Mouse (Mus musculus): ENCODE data around the gene Rbms3. TPM values are rescaled to one million over a fixed set of nuclear protein-coding genes. Genes with fewer than 3 reads are reported as not detected.

Rbms3 gene
- polyA plus RNA-seq, 1 experiment from 2014 or later, result 86.1 TPM

- 46% methylated on average over 10 of the region's 10 CpGs for WGBS
- Histone ChIP-seq H3K27me3 (replicated peaks; ENCODE audit: control insufficient read depth, insufficient read depth, low read length) (no peaks in the 10 kb centered on the region), H3K36me3 (ENCODE audit: control insufficient read depth, insufficient read depth, low read length) (no peaks in the 10 kb centered on the region), H3K4me2 (ENCODE audit: low read depth, low read length) (no peak overlapping the region), H3K9me3 (ENCODE audit: control insufficient read depth, low read length) (no peaks in the 10 kb centered on the region), H3K27ac (replicated peaks; ENCODE audit: low read depth, low read length) (no peak overlapping the region; the same call in 1 of the 2 replicates), H3K4me1 (ENCODE audit: control insufficient read depth, insufficient read depth, low read length) (peaks cover 7% of the 10 kb centered on the region), H3K9ac (ENCODE audit: low read depth, low read length) (no peak overlapping the region), H3K4me3 (ENCODE audit: low read depth, low read length) (no peak overlapping the region)
- ATAC-seq (ENCODE audit: low read depth) (no peak), DNase-seq (ENCODE audit: low spot score) (no peak)
Observed at GRCm38 (mm10) chr9:116814495-116815094, 815.1 kb downstream of the Rbms3 start.

- H3K27ac ChIP-seq (replicated peaks; ENCODE audit: low read depth, low read length), result no peak overlapping the region
- no peak for ATAC-seq (ENCODE audit: low read depth)
- peaks cover 12% of the 10 kb centered on the region for H3K4me1 ChIP-seq (ENCODE audit: control insufficient read depth, insufficient read depth, low read length)
- no peak overlapping the region for H3K4me2 ChIP-seq (ENCODE audit: low read depth, low read length)
- WGBS, result 70% methylated on average over 2 of the region's 2 CpGs
- no peaks in the 10 kb centered on the region for H3K36me3 ChIP-seq (ENCODE audit: control insufficient read depth, insufficient read depth, low read length)
- H3K9ac ChIP-seq (ENCODE audit: low read depth, low read length), result no peak overlapping the region
- no peaks in the 10 kb centered on the region for H3K27me3 ChIP-seq (replicated peaks; ENCODE audit: control insufficient read depth, insufficient read depth, low read length)
- no peaks in the 10 kb centered on the region for H3K9me3 ChIP-seq (ENCODE audit: control insufficient read depth, low read length)
- DNase-seq (ENCODE audit: low spot score), result no peak
- H3K4me3 ChIP-seq (ENCODE audit: low read depth, low read length), result no peak overlapping the region
Observed at GRCm38 (mm10) chr9:116813396-116813795, 816.3 kb downstream of the Rbms3 start.

- Histone ChIP-seq H3K36me3 (ENCODE audit: control insufficient read depth, insufficient read depth, low read length) (no peaks in the 10 kb centered on the region), H3K4me1 (ENCODE audit: control insufficient read depth, insufficient read depth, low read length) (peaks cover 22% of the 10 kb centered on the region), H3K9me3 (ENCODE audit: control insufficient read depth, low read length) (no peaks in the 10 kb centered on the region), H3K27me3 (replicated peaks; ENCODE audit: control insufficient read depth, insufficient read depth, low read length) (no peaks in the 10 kb centered on the region), H3K4me3 (ENCODE audit: low read depth, low read length) (no peak overlapping the region), H3K4me2 (ENCODE audit: low read depth, low read length) (no peak overlapping the region), H3K27ac (replicated peaks; ENCODE audit: low read depth, low read length) (no peak overlapping the region), H3K9ac (ENCODE audit: low read depth, low read length) (no peak overlapping the region)
- 87% methylated on average over 5 of the region's 5 CpGs for WGBS
- ATAC-seq (ENCODE audit: low read depth) (no peak), DNase-seq (ENCODE audit: low spot score) (no peak)
Observed at GRCm38 (mm10) chr9:116809260-116809659, 820.5 kb downstream of the Rbms3 start.

- WGBS, result 42% methylated on average over 4 of the region's 4 CpGs
- Histone ChIP-seq H3K4me2 (ENCODE audit: low read depth, low read length) (0 out of 2 replicates have a peak overlapping the region, but pooled peaks have one; percentile 12), H3K4me3 (ENCODE audit: low read depth, low read length) (no peak overlapping the region), H3K27me3 (replicated peaks; ENCODE audit: control insufficient read depth, insufficient read depth, low read length) (no peaks in the 10 kb centered on the region), H3K36me3 (ENCODE audit: control insufficient read depth, insufficient read depth, low read length) (no peaks in the 10 kb centered on the region), H3K9me3 (ENCODE audit: control insufficient read depth, low read length) (no peaks in the 10 kb centered on the region), H3K27ac (replicated peaks; ENCODE audit: low read depth, low read length) (peak overlapping the region; percentile 84), H3K4me1 (ENCODE audit: control insufficient read depth, insufficient read depth, low read length) (peaks cover 21% of the 10 kb centered on the region), H3K9ac (ENCODE audit: low read depth, low read length) (no peak overlapping the region)
- ATAC-seq (ENCODE audit: low read depth) (no peak), DNase-seq (ENCODE audit: low spot score) (peak; percentile 72)
Observed at GRCm38 (mm10) chr9:116808401-116808800, 821.3 kb downstream of the Rbms3 start.

GRCm38 (mm10) chr9:116807166-116808081, 822.3 kb downstream of the Rbms3 start:
- WGBS, result 14% methylated on average over 16 of the region's 16 CpGs
- no peaks in the 10 kb centered on the region for H3K27me3 ChIP-seq (replicated peaks; ENCODE audit: control insufficient read depth, insufficient read depth, low read length)
- DNase-seq (ENCODE audit: low spot score), result peak; percentile 95

GRCm38 (mm10) chr9:116803292-116803731, 826.4 kb downstream of the Rbms3 start:
- ATAC-seq (ENCODE audit: low read depth), result no peak
- no peaks in the 10 kb centered on the region for H3K36me3 ChIP-seq (ENCODE audit: control insufficient read depth, insufficient read depth, low read length)
- H3K4me3 ChIP-seq (ENCODE audit: low read depth, low read length), result no peak overlapping the region
- H3K4me2 ChIP-seq (ENCODE audit: low read depth, low read length), result no peak overlapping the region
- DNase-seq (ENCODE audit: low spot score), result no peak
- no peak overlapping the region for H3K27ac ChIP-seq (replicated peaks; ENCODE audit: low read depth, low read length)
- 48% methylated on average over 3 of the region's 3 CpGs for WGBS
- H3K4me1 ChIP-seq (ENCODE audit: control insufficient read depth, insufficient read depth, low read length), result peaks cover 20% of the 10 kb centered on the region
- no peaks in the 10 kb centered on the region for H3K9me3 ChIP-seq (ENCODE audit: control insufficient read depth, low read length)
- no peaks in the 10 kb centered on the region for H3K27me3 ChIP-seq (replicated peaks; ENCODE audit: control insufficient read depth, insufficient read depth, low read length)
- H3K9ac ChIP-seq (ENCODE audit: low read depth, low read length), result no peak overlapping the region

More at GRCm38 (mm10) chr9:116807166-116808081, 822.3 kb downstream of the Rbms3 start:
- Histone ChIP-seq H3K9me3 (ENCODE audit: control insufficient read depth, low read length) (no peaks in the 10 kb centered on the region), H3K27ac (replicated peaks; ENCODE audit: low read depth, low read length) (peak overlapping the region; percentile 84), H3K4me1 (ENCODE audit: control insufficient read depth, insufficient read depth, low read length) (peaks cover 25% of the 10 kb centered on the region), H3K4me3 (ENCODE audit: low read depth, low read length) (no peak overlapping the region), H3K36me3 (ENCODE audit: control insufficient read depth, insufficient read depth, low read length) (no peaks in the 10 kb centered on the region), H3K9ac (ENCODE audit: low read depth, low read length) (no peak overlapping the region; the same call in 1 of the 2 replicates), H3K4me2 (ENCODE audit: low read depth, low read length) (0 out of 2 replicates have a peak overlapping the region, but pooled peaks have one; percentile 12)
- ATAC-seq (ENCODE audit: low read depth), result peak; percentile 95

GRCm38 (mm10) chr9:116802602-116803001, 827.1 kb downstream of the Rbms3 start:
- H3K4me2 ChIP-seq (ENCODE audit: low read depth, low read length), result no peak overlapping the region
- H3K9me3 ChIP-seq (ENCODE audit: control insufficient read depth, low read length), result no peaks in the 10 kb centered on the region
- ATAC-seq (ENCODE audit: low read depth) (no peak), DNase-seq (ENCODE audit: low spot score) (peak; percentile 39)
- no peak overlapping the region for H3K9ac ChIP-seq (ENCODE audit: low read depth, low read length)
- 64% methylated on average over 7 of the region's 7 CpGs for whole genome bisulfite sequencing
- H3K27me3 ChIP-seq (replicated peaks; ENCODE audit: control insufficient read depth, insufficient read depth, low read length), result no peaks in the 10 kb centered on the region
- no peaks in the 10 kb centered on the region for H3K36me3 ChIP-seq (ENCODE audit: control insufficient read depth, insufficient read depth, low read length)
- H3K27ac ChIP-seq (replicated peaks; ENCODE audit: low read depth, low read length), result no peak overlapping the region
- H3K4me3 ChIP-seq (ENCODE audit: low read depth, low read length), result no peak overlapping the region
- H3K4me1 ChIP-seq (ENCODE audit: control insufficient read depth, insufficient read depth, low read length), result peaks cover 13% of the 10 kb centered on the region

GRCm38 (mm10) chr9:116795240-116795955, 834.3 kb downstream of the Rbms3 start:
- no peak for DNase-seq (ENCODE audit: low spot score)
- Histone ChIP-seq H3K9me3 (ENCODE audit: control insufficient read depth, low read length) (no peaks in the 10 kb centered on the region), H3K4me3 (ENCODE audit: low read depth, low read length) (no peak overlapping the region), H3K27ac (replicated peaks; ENCODE audit: low read depth, low read length) (no peak overlapping the region), H3K36me3 (ENCODE audit: control insufficient read depth, insufficient read depth, low read length) (no peaks in the 10 kb centered on the region), H3K27me3 (replicated peaks; ENCODE audit: control insufficient read depth, insufficient read depth, low read length) (no peaks in the 10 kb centered on the region), H3K4me1 (ENCODE audit: control insufficient read depth, insufficient read depth, low read length) (no peaks in the 10 kb centered on the region), H3K9ac (ENCODE audit: low read depth, low read length) (no peak overlapping the region), H3K4me2 (ENCODE audit: low read depth, low read length) (no peak overlapping the region)
- ATAC-seq (ENCODE audit: low read depth), result no peak
- WGBS, result 70% methylated on average over 2 of the region's 2 CpGs
